ENCODE assay signal across 7 mouse cellular contexts in the genomic region with DNA sequence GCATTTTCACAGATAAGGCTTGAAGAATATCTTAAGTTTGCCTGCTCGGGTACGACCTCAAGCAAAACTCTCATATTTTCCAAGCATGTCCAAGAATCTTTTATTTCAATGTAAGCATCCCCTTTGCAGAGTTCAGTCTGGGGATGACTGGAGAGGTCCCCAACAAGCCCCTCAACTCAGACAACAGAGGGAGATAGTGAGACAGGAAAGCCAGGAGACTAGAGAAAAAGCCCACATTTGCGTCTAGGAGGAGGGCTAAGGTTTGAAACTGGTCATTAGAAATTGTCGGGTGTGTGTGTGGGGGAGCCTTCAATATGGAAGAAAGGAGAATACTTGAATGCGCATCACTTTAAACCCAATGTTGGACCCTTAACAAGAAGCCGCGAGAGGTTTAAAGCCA. TPM values are rescaled to one million over a fixed set of nuclear protein-coding genes. Genes with fewer than 3 reads are reported as not detected.
A peak's percentile ranks its signal among the peaks of the same experiment; 100 is the strongest.
DNase-seq lines count a peak whose midpoint lies in the region; ATAC-seq lines count a peak whose summit lies in the region.

No protein-coding gene starts in this region.

- H3K9me3 ChIP-seq in lung, embryonic 15.5 days = no peaks in the 10 kb centered on the region
- no peaks in the 10 kb centered on the region for H3K9me3 ChIP-seq in intestine, embryonic 16.5 days (ENCODE audit: control insufficient read depth, low read length)
- H3K9me3 ChIP-seq in stomach, embryonic 15.5 days = no peaks in the 10 kb centered on the region

- H3K4me1 ChIP-seq in lung, embryonic 15.5 days = no peaks in the 10 kb centered on the region
- H3K4me1 ChIP-seq in intestine, embryonic 16.5 days (ENCODE audit: control insufficient read depth, insufficient read depth, low read length) = no peaks in the 10 kb centered on the region
- no peaks in the 10 kb centered on the region for H3K4me1 ChIP-seq in stomach, embryonic 15.5 days

- H3K27me3 ChIP-seq in lung, embryonic 15.5 days = no peaks in the 10 kb centered on the region; the same call in 1 of the 2 replicates
- H3K27me3 ChIP-seq in intestine, embryonic 16.5 days (replicated peaks; ENCODE audit: control insufficient read depth, insufficient read depth, low read length) = 0 out of 2 replicates have a peak, but pooled peaks cover 10% of the 10 kb centered on the region
- H3K27me3 ChIP-seq in stomach, embryonic 15.5 days (replicated peaks) = no peaks in the 10 kb centered on the region

- no peak for DNase-seq in lung, postnatal 10 days
- peak; percentile 43 for DNase-seq in embryo, embryonic 11 days
- DNase-seq in thymus, postnatal 0 days (ENCODE audit: low spot score) = no peak
- no peak for DNase-seq in yolk sac, embryonic 10.5 days (ENCODE audit: low spot score)

- H3K4me3 ChIP-seq in lung, embryonic 15.5 days = peak overlapping the region; percentile 57
- H3K4me3 ChIP-seq in intestine, embryonic 16.5 days (ENCODE audit: low read length) = peak overlapping the region; percentile 57
- peak overlapping the region; percentile 53 for H3K4me3 ChIP-seq in stomach, embryonic 15.5 days (replicated peaks)

- 20% methylated on average over 7 of the region's 7 CpGs for WGBS in lung, embryonic 15.5 days
- 24% methylated on average over 7 of the region's 7 CpGs for WGBS in intestine, embryonic 16.5 days
- 25% methylated on average over 7 of the region's 7 CpGs for WGBS in stomach, embryonic 15.5 days

- no peak overlapping the region for H3K27ac ChIP-seq in lung, embryonic 15.5 days
- H3K27ac ChIP-seq in intestine, embryonic 16.5 days (ENCODE audit: low read length) = no peak overlapping the region
- no peak overlapping the region for H3K27ac ChIP-seq in stomach, embryonic 15.5 days

- ATAC-seq in lung, embryonic 15.5 days (ENCODE audit: borderline replicate concordance, extremely low read depth, low FRiP score, low TSS enrichment) = no peak
- ATAC-seq in intestine, embryonic 16.5 days = no peak
- ATAC-seq in stomach, embryonic 15.5 days (ENCODE audit: insufficient read depth, low FRiP score, low read depth) = no peak

- no peaks in the 10 kb centered on the region for H3K36me3 ChIP-seq in lung, embryonic 15.5 days
- H3K36me3 ChIP-seq in intestine, embryonic 16.5 days (ENCODE audit: control insufficient read depth, insufficient read depth, low read length) = no peaks in the 10 kb centered on the region
- no peaks in the 10 kb centered on the region for H3K36me3 ChIP-seq in stomach, embryonic 15.5 days

- H3K4me2 ChIP-seq in lung, embryonic 15.5 days = peak overlapping the region; percentile 75
- H3K4me2 ChIP-seq in intestine, embryonic 16.5 days (ENCODE audit: low read depth, low read length) = peak overlapping the region; percentile 85; the same call in 1 of the 2 replicates
- H3K4me2 ChIP-seq in stomach, embryonic 15.5 days = peak overlapping the region; percentile 73

- no peak overlapping the region for H3K9ac ChIP-seq in lung, embryonic 15.5 days
- H3K9ac ChIP-seq in intestine, embryonic 16.5 days (ENCODE audit: low read depth, low read length) = no peak overlapping the region
- no peak overlapping the region for H3K9ac ChIP-seq in stomach, embryonic 15.5 days

RNA-seq across cellular contexts. Expression of a gene that starts 1.4 kb away (rescaled TPM):
- 2.5 and 2.6 TPM in 2 replicates for polyA plus RNA-seq in lung, embryonic 15.5 days (2015; fragmentation: Nextera tagmentation; extraction: Ambion mirVana)
- 0.18 and 0.24 TPM in 2 replicates for polyA plus RNA-seq in intestine, embryonic 16.5 days (2015; fragmentation: Nextera tagmentation; extraction: Ambion mirVana)
- 1.1 and 1.4 TPM in 2 replicates for polyA plus RNA-seq in stomach, embryonic 15.5 days (2015; fragmentation: Nextera tagmentation; extraction: Ambion mirVana)
- 0.06 and 0.08 TPM in 2 replicates for polyA plus RNA-seq in thymus, postnatal 0 days (2015; fragmentation: Nextera tagmentation; extraction: Ambion mirVana)
